10 mouse cellular contexts compared by ENCODE assay signal in the genomic region with DNA sequence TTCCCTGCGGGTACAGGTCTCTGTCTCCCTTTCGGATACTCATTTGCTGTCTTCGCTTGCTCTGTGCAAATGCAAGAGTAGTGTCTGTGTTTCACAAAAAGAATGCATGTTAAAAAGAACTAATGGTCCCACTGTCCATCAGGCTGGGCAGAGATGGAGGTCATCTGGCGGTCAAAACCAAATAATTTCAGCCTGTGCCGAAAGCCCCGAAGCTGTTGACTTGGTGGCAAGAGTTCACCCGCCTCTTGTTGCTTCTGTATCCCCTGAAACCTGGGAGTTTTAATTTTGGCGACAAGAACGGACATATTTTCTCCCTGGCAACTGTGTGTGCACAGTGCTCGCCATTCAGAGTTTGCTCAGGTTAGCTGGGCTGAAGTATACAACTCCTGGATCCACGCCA.
DNase-seq lines count a peak whose midpoint lies in the region; ATAC-seq and TF ChIP-seq lines count a peak whose summit lies in the region.
"Had no signal": no experiment of that assay in that cellular context is flagged by ENCODE, and none has a peak within 500 bp of the region (broad histone marks: within the 10 kb centered on the region; RNA-seq: fewer than 3 reads in every experiment).

No protein-coding gene starts in this region.

- no peaks in the 10 kb centered on the region for H3K27me3 ChIP-seq in hindbrain, embryonic 14.5 days (ENCODE audit: control insufficient read depth, insufficient read depth, low read length)

- no peak for ATAC-seq in hindbrain, embryonic 14.5 days (ENCODE audit: low FRiP score)
- ATAC-seq: midbrain, embryonic 15.5 days had no signal

- 0 out of 2 replicates have a peak overlapping the region, but pooled peaks have one; percentile 24 for H3K27ac ChIP-seq in ES-E14 (ENCODE audit: insufficient read depth, low read depth, low read length, poor library complexity, severe bottlenecking)
- H3K27ac ChIP-seq in hindbrain, embryonic 14.5 days = peak overlapping the region; percentile 80
- H3K27ac ChIP-seq: liver, embryonic 15.5 days; midbrain, embryonic 15.5 days had no signal

- no peak overlapping the region for H3K9ac ChIP-seq in ES-E14 (ENCODE audit: insufficient read depth, low read depth, low read length, poor library complexity, severe bottlenecking)
- 0 out of 2 replicates have a peak overlapping the region, but pooled peaks have one; percentile 31 for H3K9ac ChIP-seq in hindbrain, embryonic 14.5 days
- H3K9ac ChIP-seq: liver, embryonic 15.5 days; midbrain, embryonic 15.5 days had no signal

- WGBS in hindbrain, embryonic 14.5 days = 45% methylated on average over 11 of the region's 11 CpGs

- in situ Hi-C loops in ES-E14 (cut with MboI; ENCODE audit: low sequenced_read_pairs in 2 of 2, unreplicated experiment in 2 of 2) = no loop called here

- H3K36me3 ChIP-seq in ES-E14 (ENCODE audit: control insufficient read depth, insufficient read depth, low read length, poor library complexity, severe bottlenecking) = no peaks in the 10 kb centered on the region
- H3K36me3 ChIP-seq in hindbrain, embryonic 14.5 days (replicated peaks; ENCODE audit: control insufficient read depth, insufficient read depth) = no peaks in the 10 kb centered on the region
- H3K36me3 ChIP-seq: liver, embryonic 15.5 days; midbrain, embryonic 15.5 days had no signal

- no peaks in the 10 kb centered on the region for H3K9me3 ChIP-seq in ES-E14 (ENCODE audit: control insufficient read depth, insufficient read depth, low read depth, low read length)
- H3K9me3 ChIP-seq in hindbrain, embryonic 14.5 days (ENCODE audit: control insufficient read depth, low read length) = no peaks in the 10 kb centered on the region
- H3K9me3 ChIP-seq: liver, embryonic 15.5 days; midbrain, embryonic 15.5 days had no signal

- H3K4me2 ChIP-seq in hindbrain, embryonic 14.5 days (replicated peaks) = peak overlapping the region; percentile 36
- H3K4me2 ChIP-seq: liver, embryonic 15.5 days; midbrain, embryonic 15.5 days had no signal

- no peaks in the 10 kb centered on the region for H3K4me1 ChIP-seq in ES-E14 (ENCODE audit: control insufficient read depth in 2 of 2, insufficient read depth in 2 of 2, low read length in 2 of 2, poor library complexity in 1 of 2)
- peaks cover 31% of the 10 kb centered on the region for H3K4me1 ChIP-seq in hindbrain, embryonic 14.5 days (replicated peaks; ENCODE audit: control insufficient read depth, insufficient read depth, low read length)
- H3K4me1 ChIP-seq: liver, embryonic 15.5 days had no signal

- no peak overlapping the region for H3K4me3 ChIP-seq in ES-E14 (ENCODE audit: insufficient read depth in 1 of 2, low read depth in 1 of 2, low read length in 2 of 2, poor library complexity in 1 of 2, severe bottlenecking in 1 of 2)
- no peak overlapping the region for H3K4me3 ChIP-seq in hindbrain, embryonic 14.5 days (replicated peaks; ENCODE audit: low read length)
- H3K4me3 ChIP-seq: liver, embryonic 15.5 days; midbrain, embryonic 15.5 days had no signal

- DNase-seq in heart, adult 11 months = peak; percentile 86
- DNase-seq in heart, adult 9 months (ENCODE audit: low spot score in 2 of 2) = no peak
- DNase-seq in ES-E14 (ENCODE audit: low read depth, low spot score) (no peak), MN1 (ENCODE audit: low spot score) (no peak)
- DNase-seq in hindbrain, embryonic 14.5 days (ENCODE audit: low spot score) = no peak
- peak; percentile 35 for DNase-seq in kidney, postnatal 14 days
- DNase-seq in gastrocnemius, adult 8-10 months (ENCODE audit: low spot score in 2 of 2) = no peak
- no peak for DNase-seq in spleen, postnatal 36 days (ENCODE audit: low spot score in 2 of 2)

TF ChIP-seq in ES-E14, 5 proteins besides CTCF, POLR2A, EP300 and RAD21:
- TF ChIP-seq CHD2 (IDR thresholded peaks at IDR 0.05; ENCODE audit: low read depth, low read length) (no peak), MAFK (IDR thresholded peaks at IDR 0.05; ENCODE audit: insufficient read depth, low read depth, low read length) (no peak), ZC3H11A (IDR thresholded peaks at IDR 0.05; ENCODE audit: borderline replicate concordance, low read depth, low read length) (no peak), ZNF384 (IDR thresholded peaks at IDR 0.05; ENCODE audit: low read depth, low read length) (no peak), HCFC1 (IDR thresholded peaks at IDR 0.05; ENCODE audit: borderline replicate concordance, insufficient read depth, low read length) (no peak)

Comparison
In these comparisons a context has a peak if more than half of its experiments do, and no peak if none do; other contexts are left out.
1. DNase-seq: peak in heart, adult 11 months (single experiment) and kidney, postnatal 14 days (single experiment); none in heart, adult 9 months (0 of 2), ES-E14 (single experiment), hindbrain, embryonic 14.5 days (single experiment), gastrocnemius, adult 8-10 months (0 of 2), MN1 (single experiment) and spleen, postnatal 36 days (0 of 2).